Mouse (Mus musculus) stomach, postnatal 0 days (tissue): ENCODE measurements around the gene Guca2b.

Experiments used
- CTCF ChIP-seq: IDR thresholded peaks from 2 replicates; pipeline ENCODE4 v1.5.1; 2016; ENCODE audit warnings: antibody characterized with exemption, low read depth, mild to moderate bottlenecking, moderate library complexity
- EP300 ChIP-seq: optimal IDR thresholded peaks from 2 replicates; pipeline ENCODE3; 2016; ENCODE audit warnings: antibody characterized with exemption

- TF ChIP-seq EP300, result no peak
- TF ChIP-seq CTCF, result no peak
Measured at GRCm38 (mm10) chr4:119670210-119670555, 11.4 kb upstream of the Guca2b start.
